Mouse (Mus musculus): Measurements from ENCODE around the gene Hils1.
"Not testable (repeated sequence)": the region's sequence is repeated elsewhere in the genome, so short reads cannot be mapped to it uniquely, and the experiment has no call there.

Hils1 gene

GRCm38 (mm10) chr11:94955103-94955502 lies 12.3 kb upstream of the Hils1 start:
- DNase-seq (ENCODE audit: low spot score) = no peak

GRCm38 (mm10) chr11:94957693-94958064 lies 9.7 kb upstream of the Hils1 start:
- no peak for DNase-seq (ENCODE audit: low spot score)

GRCm38 (mm10) chr11:94958065-94958858 lies 9.1 kb upstream of the Hils1 start:
- DNase-seq (ENCODE audit: low spot score) = peak; percentile 82

GRCm38 (mm10) chr11:94962534-94963101 lies 4.8 kb upstream of the Hils1 start:
- no peak for DNase-seq (ENCODE audit: low spot score)

- DNase-seq (ENCODE audit: low spot score) = no peak
These were observed 794 bp downstream of the Hils1 start for GRCm38 (mm10) chr11:94968187-94968586.

- DNase-seq (ENCODE audit: low spot score) = not testable (repeated sequence)
These were observed 2.3 kb downstream of the Hils1 start for GRCm38 (mm10) chr11:94969709-94970108.

GRCm38 (mm10) chr11:94970210-94970943 lies 3.0 kb downstream of the Hils1 start:
- DNase-seq (ENCODE audit: low spot score) = peak; percentile 74

- no peak for DNase-seq (ENCODE audit: low spot score)
These were observed 4.7 kb downstream of the Hils1 start for GRCm38 (mm10) chr11:94971895-94972615.

GRCm38 (mm10) chr11:94972887-94973286 lies 5.5 kb downstream of the Hils1 start:
- no peak for DNase-seq (ENCODE audit: low spot score)

GRCm38 (mm10) chr11:94973313-94973712 lies 5.9 kb downstream of the Hils1 start:
- DNase-seq (ENCODE audit: low spot score) = no peak

GRCm38 (mm10) chr11:94974951-94975350 lies 7.6 kb downstream of the Hils1 start:
- no peak for DNase-seq (ENCODE audit: low spot score)

GRCm38 (mm10) chr11:94976199-94976598 lies 8.8 kb downstream of the Hils1 start, which contains the start of gene Sgca:
Gene Sgca (minus strand): TSS chr11:94976327.
- no peak for DNase-seq (ENCODE audit: low spot score)

- no peak for DNase-seq (ENCODE audit: low spot score)
These were observed 11.0 kb downstream of the Hils1 start for GRCm38 (mm10) chr11:94978178-94978915.

- DNase-seq (ENCODE audit: low spot score) = peak; percentile 96
These were observed 11.6 kb downstream of the Hils1 start for GRCm38 (mm10) chr11:94978947-94979346.

- no peak for DNase-seq (ENCODE audit: low spot score)
These were observed 12.2 kb downstream of the Hils1 start for GRCm38 (mm10) chr11:94979462-94980179.

GRCm38 (mm10) chr11:94985140-94985539 lies 17.7 kb downstream of the Hils1 start:
- no peak for DNase-seq (ENCODE audit: low spot score)

GRCm38 (mm10) chr11:94985822-94986221 lies 18.4 kb downstream of the Hils1 start:
- DNase-seq (ENCODE audit: low spot score) = no peak

GRCm38 (mm10) chr11:94986435-94986834 lies 19.0 kb downstream of the Hils1 start:
- no peak for DNase-seq (ENCODE audit: low spot score)

GRCm38 (mm10) chr11:94987341-94987740 lies 19.9 kb downstream of the Hils1 start:
- DNase-seq (ENCODE audit: low spot score) = no peak

- no peak for DNase-seq (ENCODE audit: low spot score)
These were observed 20.5 kb downstream of the Hils1 start for GRCm38 (mm10) chr11:94987851-94988250.

Data from urinary bladder, postnatal 14 days (tissue).